ENCODE assay signal across 7 mouse cellular contexts in the genomic region with DNA sequence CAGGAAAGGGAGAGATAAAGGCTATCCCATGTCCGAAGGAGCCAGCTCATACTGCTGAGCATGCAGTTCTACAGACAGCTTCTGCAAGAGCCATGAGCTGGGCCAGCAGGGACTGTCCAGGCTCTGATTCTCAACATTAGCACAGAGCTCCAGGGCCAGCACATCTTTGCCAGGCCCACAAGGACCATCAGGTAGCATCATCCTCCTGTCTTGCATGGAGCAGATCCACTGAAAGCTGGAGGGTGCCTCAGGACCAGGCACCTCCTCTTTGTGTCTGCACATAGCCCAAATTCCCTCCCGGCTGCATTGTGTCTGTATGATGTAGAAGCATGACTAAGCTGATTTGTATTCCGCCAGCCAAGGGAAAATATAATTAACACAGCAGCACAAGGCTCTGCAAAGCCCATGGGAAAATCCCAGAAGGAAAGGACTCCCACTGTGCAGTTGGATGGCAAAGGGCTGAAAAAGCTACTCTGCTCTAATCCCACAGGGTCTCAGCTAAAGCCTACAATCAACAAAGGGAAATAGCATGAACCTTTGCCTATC.
DNase-seq lines count a peak whose midpoint lies in the region; ATAC-seq lines count a peak whose summit lies in the region.

No protein-coding gene starts in this region.

- H3K4me1 ChIP-seq in embryonic facial prominence, embryonic 12.5 days: peaks cover 12% of the 10 kb centered on the region; the same call in 1 of the 2 replicates
- H3K4me1 ChIP-seq in neural tube, embryonic 14.5 days (ENCODE audit: control insufficient read depth, insufficient read depth, low read length): peaks cover 6% of the 10 kb centered on the region
- no peaks in the 10 kb centered on the region for H3K4me1 ChIP-seq in intestine, embryonic 15.5 days (replicated peaks)

- ATAC-seq in embryonic facial prominence, embryonic 12.5 days (ENCODE audit: insufficient number of reproducible peaks, insufficient read depth, low FRiP score, low TSS enrichment): no peak; the same call in 1 of the 2 replicates
- peak; percentile 52; the same call in 1 of the 2 replicates for ATAC-seq in neural tube, embryonic 14.5 days (ENCODE audit: low read depth)
- no peak for ATAC-seq in CD4-positive, CD25-positive, alpha-beta regulatory T cell, adult 4 months
- ATAC-seq in intestine, embryonic 15.5 days: no peak

- peak; percentile 89 for DNase-seq in brain, adult 2 months (ENCODE audit: low read depth, low spot score)
- peak; percentile 52 for DNase-seq in layer of hippocampus, adult 9-11 months
- DNase-seq in urinary bladder, adult 18-20 months (ENCODE audit: low spot score in 2 of 2): no peak

- H3K27me3 ChIP-seq in embryonic facial prominence, embryonic 12.5 days: no peaks in the 10 kb centered on the region
- H3K27me3 ChIP-seq in neural tube, embryonic 14.5 days (ENCODE audit: control insufficient read depth, insufficient read depth, low read length): no peaks in the 10 kb centered on the region
- H3K27me3 ChIP-seq in intestine, embryonic 15.5 days (replicated peaks): no peaks in the 10 kb centered on the region

- H3K4me2 ChIP-seq in embryonic facial prominence, embryonic 12.5 days (replicated peaks): no peak overlapping the region
- no peak overlapping the region for H3K4me2 ChIP-seq in neural tube, embryonic 14.5 days (ENCODE audit: low read depth, low read length)
- H3K4me2 ChIP-seq in intestine, embryonic 15.5 days (replicated peaks): no peak overlapping the region

- WGBS in embryonic facial prominence, embryonic 12.5 days: 23% methylated on average over 3 of the region's 3 CpGs
- WGBS in neural tube, embryonic 14.5 days: 27% methylated on average over 3 of the region's 3 CpGs
- WGBS in intestine, embryonic 15.5 days: 49% methylated on average over 3 of the region's 3 CpGs

- no peak overlapping the region for H3K4me3 ChIP-seq in embryonic facial prominence, embryonic 12.5 days
- H3K4me3 ChIP-seq in neural tube, embryonic 14.5 days (ENCODE audit: low read depth, low read length): no peak overlapping the region
- H3K4me3 ChIP-seq in intestine, embryonic 15.5 days (replicated peaks): no peak overlapping the region

- no peaks in the 10 kb centered on the region for H3K36me3 ChIP-seq in embryonic facial prominence, embryonic 12.5 days
- H3K36me3 ChIP-seq in neural tube, embryonic 14.5 days (ENCODE audit: control insufficient read depth, insufficient read depth, low read length): no peaks in the 10 kb centered on the region
- H3K36me3 ChIP-seq in intestine, embryonic 15.5 days: no peaks in the 10 kb centered on the region

- 0 out of 2 replicates have a peak overlapping the region, but pooled peaks have one; percentile 17 for H3K27ac ChIP-seq in embryonic facial prominence, embryonic 12.5 days
- H3K27ac ChIP-seq in neural tube, embryonic 14.5 days (ENCODE audit: low read depth, low read length): peak overlapping the region; percentile 34; the same call in 1 of the 2 replicates
- no peak overlapping the region for H3K27ac ChIP-seq in intestine, embryonic 15.5 days

- no peak overlapping the region for H3K9ac ChIP-seq in embryonic facial prominence, embryonic 12.5 days
- no peak overlapping the region for H3K9ac ChIP-seq in neural tube, embryonic 14.5 days (replicated peaks; ENCODE audit: low read depth, low read length)
- H3K9ac ChIP-seq in intestine, embryonic 15.5 days: no peak overlapping the region

- H3K9me3 ChIP-seq in embryonic facial prominence, embryonic 12.5 days: no peaks in the 10 kb centered on the region
- H3K9me3 ChIP-seq in neural tube, embryonic 14.5 days (ENCODE audit: control insufficient read depth, low read length): no peaks in the 10 kb centered on the region
- no peaks in the 10 kb centered on the region for H3K9me3 ChIP-seq in intestine, embryonic 15.5 days

Comparison
In these comparisons a context has a peak if more than half of its experiments do, and no peak if none do; other contexts are left out.
1. DNase-seq: peak in brain, adult 2 months (single experiment) and layer of hippocampus, adult 9-11 months (single experiment); none in urinary bladder, adult 18-20 months (0 of 2).